ENCODE assay signal across 14 mouse cellular contexts in the genomic region with DNA sequence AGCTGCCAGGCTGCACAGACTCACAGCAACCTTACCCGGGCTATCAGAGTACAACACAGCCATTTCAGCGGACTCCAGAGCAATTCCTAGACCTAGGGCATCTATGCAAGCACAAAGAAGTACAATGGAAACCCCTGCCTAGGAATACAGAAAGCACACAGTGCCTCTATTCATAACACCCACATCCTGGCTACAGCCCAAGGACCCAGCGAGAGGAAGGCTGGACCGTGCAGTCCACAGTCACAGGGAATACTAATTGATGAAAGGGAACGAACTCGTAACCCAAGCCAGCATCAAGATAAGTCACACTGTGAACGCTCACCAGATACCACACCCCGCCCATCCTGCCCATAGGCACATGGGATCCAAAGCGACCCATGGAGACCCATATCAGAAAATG. TPM values are rescaled to one million over a fixed set of nuclear protein-coding genes. Genes with fewer than 3 reads are reported as not detected.
A peak's percentile ranks its signal among the peaks of the same experiment; 100 is the strongest.
DNase-seq lines count a peak whose midpoint lies in the region; ATAC-seq and TF ChIP-seq lines count a peak whose summit lies in the region.
"Had no signal": no experiment of that assay in that cellular context is flagged by ENCODE, and none has a peak within 500 bp of the region (broad histone marks: within the 10 kb centered on the region; RNA-seq: fewer than 3 reads in every experiment).

No protein-coding gene starts in this region.

- H3K9me3 ChIP-seq in midbrain, embryonic 14.5 days (ENCODE audit: control insufficient read depth, low read length), result no peaks in the 10 kb centered on the region
- no peaks in the 10 kb centered on the region for H3K9me3 ChIP-seq in midbrain, embryonic 15.5 days
- H3K9me3 ChIP-seq in kidney, embryonic 14.5 days (ENCODE audit: control insufficient read depth, low read length), result no peaks in the 10 kb centered on the region
- H3K9me3 ChIP-seq: liver, embryonic 12.5 days had no signal

- no peaks in the 10 kb centered on the region for H3K27me3 ChIP-seq in midbrain, embryonic 14.5 days (ENCODE audit: control insufficient read depth, insufficient read depth, low read length)
- H3K27me3 ChIP-seq in midbrain, embryonic 15.5 days (replicated peaks), result no peaks in the 10 kb centered on the region
- no peaks in the 10 kb centered on the region for H3K27me3 ChIP-seq in kidney, embryonic 14.5 days (ENCODE audit: control insufficient read depth, insufficient read depth, low read length)
- H3K27me3 ChIP-seq: liver, embryonic 12.5 days had no signal

- H3K9ac ChIP-seq in midbrain, embryonic 14.5 days (replicated peaks; ENCODE audit: low read length), result no peak overlapping the region
- no peak overlapping the region for H3K9ac ChIP-seq in midbrain, embryonic 15.5 days
- H3K9ac ChIP-seq in kidney, embryonic 14.5 days (ENCODE audit: low read depth, low read length), result no peak overlapping the region
- H3K9ac ChIP-seq: liver, embryonic 12.5 days had no signal

- peak; percentile 35 for DNase-seq in adrenal gland, postnatal 25 days
- no peak for DNase-seq in adrenal gland, adult 8-10 months
- peak; percentile 51 for DNase-seq in midbrain, embryonic 14.5 days
- DNase-seq in brain, embryonic 14.5 days (ENCODE audit: low read depth), result peak; percentile 80
- DNase-seq in layer of hippocampus, postnatal 36 days, result peak; percentile 52 to 64
- no peak for DNase-seq in gastrocnemius, adult 2 months
- DNase-seq: B cell, adult 2 months; kidney, adult 2 months; lung, postnatal 14 days; thymus, adult 18-20 months had no signal

- H3K36me3 ChIP-seq in midbrain, embryonic 14.5 days (ENCODE audit: control insufficient read depth, insufficient read depth, low read length), result peaks cover 47% of the 10 kb centered on the region
- H3K36me3 ChIP-seq in midbrain, embryonic 15.5 days (replicated peaks), result peaks cover 13% of the 10 kb centered on the region; the same call in 1 of the 2 replicates
- H3K36me3 ChIP-seq in kidney, embryonic 14.5 days (ENCODE audit: control insufficient read depth, insufficient read depth, low read length), result peaks cover 41% of the 10 kb centered on the region

- no peak for TF ChIP-seq CTCF in brain, embryonic 14.5 days (IDR thresholded peaks at IDR 0.05; ENCODE audit: borderline replicate concordance, extremely low read depth, insufficient read depth, insufficient read length)
- TF ChIP-seq CTCF in gastrocnemius, adult 2 months (IDR thresholded peaks at IDR 0.05), result no peak

- H3K4me1 ChIP-seq in midbrain, embryonic 14.5 days (ENCODE audit: control insufficient read depth, insufficient read depth, low read length), result peaks cover 16% of the 10 kb centered on the region
- H3K4me1 ChIP-seq in midbrain, embryonic 15.5 days, result peaks cover 33% of the 10 kb centered on the region
- H3K4me1 ChIP-seq in kidney, embryonic 14.5 days (ENCODE audit: control insufficient read depth, insufficient read depth, low read length), result peaks cover 28% of the 10 kb centered on the region

- WGBS in midbrain, embryonic 14.5 days, result 79% methylated on average over 9 of the region's 9 CpGs
- 66% methylated on average over 9 of the region's 9 CpGs for WGBS in midbrain, embryonic 15.5 days
- WGBS in kidney, embryonic 14.5 days, result 86% methylated on average over 9 of the region's 9 CpGs

- no peak overlapping the region for H3K4me2 ChIP-seq in midbrain, embryonic 14.5 days (ENCODE audit: low read length)
- no peak overlapping the region for H3K4me2 ChIP-seq in midbrain, embryonic 15.5 days
- no peak overlapping the region for H3K4me2 ChIP-seq in kidney, embryonic 14.5 days (replicated peaks; ENCODE audit: low read depth, low read length)
- H3K4me2 ChIP-seq: liver, embryonic 12.5 days had no signal

- no peak overlapping the region for H3K4me3 ChIP-seq in midbrain, embryonic 14.5 days (replicated peaks; ENCODE audit: low read depth, low read length)
- H3K4me3 ChIP-seq in midbrain, embryonic 15.5 days, result no peak overlapping the region
- no peak overlapping the region for H3K4me3 ChIP-seq in gastrocnemius, adult 2 months
- no peak overlapping the region for H3K4me3 ChIP-seq in kidney, embryonic 14.5 days (ENCODE audit: low read length)
- H3K4me3 ChIP-seq: erythroblast, embryonic 14.5 days; liver, embryonic 12.5 days had no signal

- 0 out of 2 replicates have a peak overlapping the region, but pooled peaks have one; percentile 41 for H3K27ac ChIP-seq in midbrain, embryonic 14.5 days (replicated peaks; ENCODE audit: low read depth, low read length)
- no peak overlapping the region for H3K27ac ChIP-seq in midbrain, embryonic 15.5 days
- H3K27ac ChIP-seq in gastrocnemius, adult 2 months, result no peak overlapping the region
- H3K27ac ChIP-seq in kidney, embryonic 14.5 days (ENCODE audit: low read depth, low read length), result no peak overlapping the region
- H3K27ac ChIP-seq: liver, embryonic 12.5 days had no signal

- no peak for TF ChIP-seq POLR2A in brain, embryonic 14.5 days (IDR thresholded peaks at IDR 0.05; ENCODE audit: borderline replicate concordance, extremely low read depth, insufficient read depth, insufficient read length, poor library complexity, severe bottlenecking)

- ATAC-seq in midbrain, embryonic 14.5 days (ENCODE audit: low FRiP score, low TSS enrichment), result no peak
- no peak for ATAC-seq in midbrain, embryonic 15.5 days (replicated peaks)
- ATAC-seq in kidney, embryonic 14.5 days (ENCODE audit: low FRiP score, low TSS enrichment), result no peak
- ATAC-seq: liver, embryonic 12.5 days had no signal

- intact Hi-C loops in gastrocnemius, adult 2 months (cut with DNase I), result no loop called here

RNA-seq across cellular contexts. Expression of gene Pebp1, which starts 3.4 kb away (rescaled TPM):
- 1,140 and 1,281 TPM in 2 replicates for total RNA-seq in adrenal gland, postnatal 25 days (2021)
- total RNA-seq in adrenal gland, adult 8-10 months (2022), result 1,000 to 10,000 TPM; 1,354 to 1,788 (median 1,543) TPM
- polyA plus RNA-seq in midbrain, embryonic 14.5 days (2014; fragmentation: Nextera tagmentation; extraction: Ambion mirVana), result 1,041 and 1,069 TPM in 2 replicates
- polyA plus RNA-seq in midbrain, embryonic 15.5 days (2015; fragmentation: Nextera tagmentation; extraction: Ambion mirVana), result 1,104 and 1,156 TPM in 2 replicates
- 896 and 1,192 TPM in 2 replicates for polyA plus RNA-seq in brain, embryonic 14.5 days (2012; rRNA removed)
- 100 to 1,000 TPM; 673 to 712 TPM for total RNA-seq in layer of hippocampus, postnatal 36 days (2021)
- 100 to 1,000 TPM; 333 to 344 TPM for total RNA-seq in gastrocnemius, adult 2 months (2021)
- polyA plus RNA-seq in kidney, embryonic 14.5 days (2014; fragmentation: Nextera tagmentation; extraction: Ambion mirVana), result 710 and 781 TPM in 2 replicates

RNA-seq across cellular contexts. Expression of gene Vsig10, which starts 34.9 kb away (rescaled TPM):
- total RNA-seq in adrenal gland, postnatal 25 days (2021), result 18.2 and 34.2 TPM in 2 replicates
- 10 to 100 TPM; 22.2 to 64.9 (median 42.7) TPM for total RNA-seq in adrenal gland, adult 8-10 months (2022)
- 0.24 and 1.3 TPM in 2 replicates for polyA plus RNA-seq in midbrain, embryonic 14.5 days (2014; fragmentation: Nextera tagmentation; extraction: Ambion mirVana)
- polyA plus RNA-seq in midbrain, embryonic 15.5 days (2015; fragmentation: Nextera tagmentation; extraction: Ambion mirVana), result 1.0 and 2.1 TPM in 2 replicates
- polyA plus RNA-seq in brain, embryonic 14.5 days (2012; rRNA removed), result 2.5 and 2.6 TPM in 2 replicates
- total RNA-seq in layer of hippocampus, postnatal 36 days (2021), result 1 to 10 TPM; 1.9 to 2.6 TPM
- total RNA-seq in gastrocnemius, adult 2 months (2021), result 1 to 10 TPM; 5.2 to 5.3 TPM
- polyA plus RNA-seq in kidney, embryonic 14.5 days (2014; fragmentation: Nextera tagmentation; extraction: Ambion mirVana), result 7.4 and 9.0 TPM in 2 replicates
- polyA plus RNA-seq: erythroblast, embryonic 14.5 days had no signal

Comparison
In these comparisons a context has a peak if more than half of its experiments do, and no peak if none do; other contexts are left out.
1. DNase-seq: peak in adrenal gland, postnatal 25 days (single experiment), midbrain, embryonic 14.5 days (single experiment), brain, embryonic 14.5 days (single experiment) and layer of hippocampus, postnatal 36 days (2 of 2); none in adrenal gland, adult 8-10 months (single experiment) and gastrocnemius, adult 2 months (single experiment).